Mouse (Mus musculus) testis, postnatal 10 days (tissue): Measurements from ENCODE around the gene Snx29.
"Not testable (repeated sequence)": the region's sequence is repeated elsewhere in the genome, so short reads cannot be mapped to it uniquely, and the experiment has no call there.

ENCODE experiments used
- DNase-seq: peaks from one replicate; pipeline ENCODE4 v3.0.0; 2021; ENCODE audit warnings: low spot score

Gene Snx29

GRCm38 (mm10) chr16:11496721-11497120 is 174.0 kb downstream of the Snx29 start:
- DNase-seq, result no peak

- DNase-seq, result no peak
These were observed 177.4 kb downstream of the Snx29 start for GRCm38 (mm10) chr16:11500061-11500460.

- no peak for DNase-seq
These were observed 178.4 kb downstream of the Snx29 start for GRCm38 (mm10) chr16:11501138-11501537.

GRCm38 (mm10) chr16:11501611-11502010 is 178.9 kb downstream of the Snx29 start:
- no peak for DNase-seq

- no peak for DNase-seq
These were observed 182.2 kb downstream of the Snx29 start for GRCm38 (mm10) chr16:11504666-11505491.

- peak; percentile 61 for DNase-seq
These were observed 182.9 kb downstream of the Snx29 start for GRCm38 (mm10) chr16:11505492-11506176.

- DNase-seq, result no peak
These were observed 184.6 kb downstream of the Snx29 start for GRCm38 (mm10) chr16:11507188-11507731.

GRCm38 (mm10) chr16:11508341-11508740 is 185.6 kb downstream of the Snx29 start:
- no peak for DNase-seq

GRCm38 (mm10) chr16:11510416-11510815 is 187.7 kb downstream of the Snx29 start:
- no peak for DNase-seq

GRCm38 (mm10) chr16:11510854-11511253 is 188.1 kb downstream of the Snx29 start:
- no peak for DNase-seq

GRCm38 (mm10) chr16:11511696-11512095 is 189.0 kb downstream of the Snx29 start:
- DNase-seq, result not testable (repeated sequence)

- no peak for DNase-seq
These were observed 194.0 kb downstream of the Snx29 start for GRCm38 (mm10) chr16:11516681-11517080.

GRCm38 (mm10) chr16:11517385-11517784 is 194.7 kb downstream of the Snx29 start:
- no peak for DNase-seq

- DNase-seq, result no peak
These were observed 196.2 kb downstream of the Snx29 start for GRCm38 (mm10) chr16:11518803-11519498.

GRCm38 (mm10) chr16:11526104-11526786 is 203.5 kb downstream of the Snx29 start:
- DNase-seq, result no peak

GRCm38 (mm10) chr16:11526996-11527395 is 204.3 kb downstream of the Snx29 start:
- DNase-seq, result no peak

GRCm38 (mm10) chr16:11530466-11531194 is 207.9 kb downstream of the Snx29 start:
- DNase-seq, result no peak

- DNase-seq, result no peak
These were observed 208.7 kb downstream of the Snx29 start for GRCm38 (mm10) chr16:11531441-11531840.

- peak; percentile 78 for DNase-seq
These were observed 209.9 kb downstream of the Snx29 start for GRCm38 (mm10) chr16:11532592-11532991.

GRCm38 (mm10) chr16:11533441-11533840 is 210.7 kb downstream of the Snx29 start:
- no peak for DNase-seq

- no peak for DNase-seq
These were observed 215.0 kb downstream of the Snx29 start for GRCm38 (mm10) chr16:11537663-11538062.
